Mouse (Mus musculus) myocyte (in vitro differentiated cells): Measurements from ENCODE around the gene Mup5.

ENCODE experiments used
- MAX ChIP-seq: IDR thresholded peaks from one replicate; pipeline ENCODE4 v1.6.1; 2011; ENCODE audit warnings: low read depth, mild to moderate bottlenecking, control low read depth
- MYOD1 ChIP-seq, 3 experiments: IDR thresholded peaks; one replicate each; pipeline ENCODE4 v1.6.1; 2011; ENCODE audit warnings: control low read depth in 2 of 3, low read depth in 2 of 3, mild to moderate bottlenecking in 2 of 3, moderate library complexity in 1 of 3; ENCODE audit not compliant: insufficient read length in 2 of 3, control insufficient read depth in 1 of 3
- MYOG ChIP-seq, 3 experiments: IDR thresholded peaks; one replicate each; pipeline ENCODE4 v1.6.1; 2011; ENCODE audit warnings: control low read depth in 2 of 3, low read depth in 2 of 3, mild to moderate bottlenecking in 2 of 3; ENCODE audit not compliant: insufficient read length in 2 of 3, control insufficient read depth in 1 of 3, insufficient read depth in 1 of 3
- POLR2A ChIP-seq: IDR thresholded peaks from one replicate; pipeline ENCODE4 v1.6.1; 2011; ENCODE audit warnings: low read depth, mild to moderate bottlenecking, control low read depth, moderate library complexity; ENCODE audit not compliant: insufficient read length
- POLR2AphosphoS2 ChIP-seq: IDR thresholded peaks from one replicate; pipeline ENCODE4 v1.6.1; 2011; ENCODE audit warnings: low read depth, control low read depth; ENCODE audit not compliant: insufficient read length
- REST ChIP-seq: IDR thresholded peaks from one replicate; pipeline ENCODE4 v1.6.1; 2011; ENCODE audit warnings: mild to moderate bottlenecking, control low read depth, moderate library complexity; ENCODE audit not compliant: insufficient read depth, insufficient read length
- TCF12 ChIP-seq: IDR thresholded peaks from one replicate; pipeline ENCODE4 v1.6.1; 2011; ENCODE audit warnings: mild to moderate bottlenecking, control low read depth; ENCODE audit not compliant: poor library complexity, insufficient read depth, severe bottlenecking
- USF1 ChIP-seq: IDR thresholded peaks from one replicate; pipeline ENCODE4 v1.6.1; 2011; ENCODE audit warnings: low read depth, mild to moderate bottlenecking, control low read depth, moderate library complexity

GRCm38 (mm10) chr4:61855831-61856698 is 21.0 kb upstream of the Mup5 start:
- TF ChIP-seq POLR2A = no peak
- TF ChIP-seq TCF12 = no peak
- no peak for TF ChIP-seq MYOD1 (IDR thresholded peaks at IDR 0.05; ENCODE audit: control insufficient read depth in 1 of 3, insufficient read length in 2 of 3, low read depth in 2 of 3)
- TF ChIP-seq REST = no peak
- no peak for TF ChIP-seq MAX
- no peak for TF ChIP-seq USF1
- TF ChIP-seq POLR2AphosphoS2 = no peak
- no peak for TF ChIP-seq MYOG (IDR thresholded peaks at IDR 0.05; ENCODE audit: control insufficient read depth in 1 of 3, insufficient read depth in 1 of 3, insufficient read length in 2 of 3, low read depth in 2 of 3)
